Mouse (Mus musculus): ENCODE data around the gene Vmn1r3. TPM values are rescaled to one million over a fixed set of nuclear protein-coding genes. Genes with fewer than 3 reads are reported as not detected.

Gene Vmn1r3
- polyA plus RNA-seq (2014; fragmentation: Illumina TruSeq; extraction: RNeasy Lipid Tissue Mini Kit (QIAGEN cat#74804); ENCODE audit: low read depth, low replicate concordance): not detected

GRCm38 (mm10) chr4:3185258-3185657, at the start of gene Vmn1r3:
Gene Vmn1r3, minus strand, starts transcription at chr4:3185358.

GRCm38 (mm10) chr4:3167020-3167419, 18.1 kb downstream of the Vmn1r3 start, which contains the start of gene Vmn1r2:
Gene Vmn1r2, plus strand, starts transcription at chr4:3167320.

Other genes starting within 250 kb of the Vmn1r3 start
- gene Vmn1r2, start 18.0 kb downstream of the Vmn1r3 start, polyA plus RNA-seq (2014; fragmentation: Illumina TruSeq; extraction: RNeasy Lipid Tissue Mini Kit (QIAGEN cat#74804); ENCODE audit: low read depth, low replicate concordance): not detected

Data from sigmoid colon, adult 10 weeks (tissue).